Mouse (Mus musculus): ENCODE results near the gene Stxbp2. TPM values are rescaled to one million over a fixed set of nuclear protein-coding genes. Genes with fewer than 3 reads are reported as not detected.

Gene Stxbp2
- polyA plus RNA-seq, 1 experiment from 2014 or later: 24.5 TPM

DNA sequence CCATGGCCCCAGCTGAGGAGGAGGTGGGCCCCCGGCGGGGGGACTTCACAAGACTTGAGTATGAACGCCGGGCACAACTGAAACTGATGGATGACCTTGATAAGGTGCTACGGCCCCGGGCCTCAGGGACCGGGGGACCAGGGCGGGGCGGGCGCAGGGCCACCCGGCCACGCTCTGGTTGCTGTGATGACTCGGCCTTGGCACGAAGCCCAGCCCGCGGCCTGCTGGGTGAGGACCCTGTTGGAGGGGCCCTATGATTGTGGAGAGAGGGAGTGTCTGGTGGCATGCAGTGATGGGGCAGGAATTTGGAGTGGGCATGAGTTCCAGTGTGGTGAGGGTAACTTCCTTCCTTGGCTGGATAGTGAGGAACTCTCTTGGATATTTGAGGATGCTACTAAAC, 24.2 kb upstream of the Stxbp2 start:
- Histone ChIP-seq H3K9me3 (no peaks in the 10 kb centered on the region), H3K27ac (no peak overlapping the region), H3K36me3 (peaks cover 91% of the 10 kb centered on the region), H3K4me1 (no peaks in the 10 kb centered on the region), H3K9ac (no peak overlapping the region), H3K27me3 (replicated peaks) (no peaks in the 10 kb centered on the region), H3K4me2 (replicated peaks) (no peak overlapping the region), H3K4me3 (no peak overlapping the region)
- ATAC-seq (ENCODE audit: low FRiP score, low read depth): no peak
- 91% methylated on average over 16 of the region's 16 CpGs for WGBS

DNA sequence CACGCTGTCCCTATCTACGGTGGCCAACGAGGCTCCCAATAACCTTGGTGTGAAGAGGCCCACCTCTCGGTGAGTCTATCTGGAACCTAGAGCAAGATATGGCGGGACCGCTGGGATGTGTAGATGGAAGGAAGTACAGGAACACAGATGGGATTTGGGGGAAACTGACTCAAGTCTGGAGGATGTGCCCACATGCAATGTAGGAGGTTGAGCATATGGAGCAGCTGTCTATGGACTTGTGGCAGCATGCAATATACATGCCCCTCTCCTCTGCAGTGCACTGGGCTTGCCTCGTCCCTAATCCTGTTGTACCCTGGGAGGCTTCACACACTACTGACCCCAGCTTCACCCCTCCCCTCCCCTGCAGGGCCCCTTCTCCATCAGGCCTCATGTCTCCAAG, 22.9 kb upstream of the Stxbp2 start:
- ATAC-seq (ENCODE audit: low FRiP score, low read depth): no peak
- WGBS: 89% methylated on average over 7 of the region's 7 CpGs
- no peak overlapping the region for H3K9ac ChIP-seq

DNA sequence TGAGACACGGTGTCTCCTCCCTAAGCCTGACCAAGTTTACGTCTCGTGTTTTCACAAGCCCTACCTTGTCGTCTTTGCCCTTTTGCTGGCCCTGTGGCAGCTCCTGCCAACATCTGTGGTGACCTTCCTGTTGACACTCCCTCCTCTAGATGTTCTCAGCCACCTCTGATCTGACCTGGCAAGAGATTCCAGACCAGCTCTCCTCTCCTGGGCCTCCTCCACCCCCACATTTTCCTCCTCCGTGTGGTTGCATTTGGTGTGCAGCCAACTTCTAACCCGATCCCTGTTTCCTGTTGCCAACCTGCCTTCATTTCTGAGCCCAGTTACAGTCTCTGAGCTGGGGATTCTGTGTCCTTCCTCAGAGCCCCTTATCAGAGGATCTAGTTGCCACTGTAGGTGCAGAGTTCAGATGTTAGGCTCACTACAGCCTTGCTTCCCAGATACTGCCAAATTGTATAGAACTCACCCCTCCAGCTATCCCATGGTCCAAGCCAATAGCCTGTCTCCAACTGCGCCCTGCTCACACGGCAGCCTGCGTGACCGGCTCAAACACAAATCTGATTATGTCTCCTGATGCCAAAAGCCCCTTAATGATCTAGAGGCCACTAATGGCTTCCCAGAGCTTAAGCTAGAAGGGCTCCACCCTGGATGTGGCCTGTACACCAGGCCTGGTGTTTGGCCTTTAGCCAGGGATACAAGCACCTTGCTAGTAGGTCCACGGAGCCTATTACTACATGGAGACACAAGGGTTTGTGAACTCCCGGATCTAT, 21.5 kb upstream of the Stxbp2 start:
- no peak overlapping the region for H3K27ac ChIP-seq
- no peak for ATAC-seq (ENCODE audit: low FRiP score, low read depth)
- no peaks in the 10 kb centered on the region for H3K4me1 ChIP-seq
- 93% methylated on average over 12 of the region's 12 CpGs for WGBS
- no peak overlapping the region for H3K4me2 ChIP-seq (replicated peaks)
- no peak overlapping the region for H3K9ac ChIP-seq
- no peak overlapping the region for H3K4me3 ChIP-seq
- H3K36me3 ChIP-seq: peaks cover 91% of the 10 kb centered on the region
- H3K27me3 ChIP-seq (replicated peaks): no peaks in the 10 kb centered on the region
- no peaks in the 10 kb centered on the region for H3K9me3 ChIP-seq

More for the DNA sequence above, 22.9 kb upstream of the Stxbp2 start:
- Histone ChIP-seq H3K27ac (no peak overlapping the region), H3K9me3 (no peaks in the 10 kb centered on the region), H3K27me3 (replicated peaks) (no peaks in the 10 kb centered on the region), H3K36me3 (peaks cover 91% of the 10 kb centered on the region), H3K4me1 (no peaks in the 10 kb centered on the region), H3K4me3 (no peak overlapping the region), H3K4me2 (replicated peaks) (no peak overlapping the region)

DNA sequence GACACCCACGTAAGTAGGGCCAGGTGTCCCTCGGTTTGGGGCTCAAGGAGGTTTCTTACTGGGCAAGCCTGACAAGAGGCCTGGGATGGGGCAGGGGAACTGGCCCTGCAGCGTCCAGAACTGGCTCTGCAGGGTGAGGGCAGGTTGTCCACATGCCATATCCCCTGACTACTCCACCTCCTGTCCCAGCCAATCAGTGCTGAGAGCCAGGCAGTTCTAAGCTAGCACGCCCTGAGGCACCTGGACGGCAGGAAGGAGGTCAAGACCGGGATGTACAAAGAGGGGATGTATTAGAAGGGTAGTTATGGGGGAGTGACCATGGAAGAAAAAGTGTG, 21.0 kb upstream of the Stxbp2 start:
- Histone ChIP-seq H3K4me2 (replicated peaks) (no peak overlapping the region), H3K36me3 (peaks cover 91% of the 10 kb centered on the region), H3K9me3 (no peaks in the 10 kb centered on the region), H3K4me1 (no peaks in the 10 kb centered on the region), H3K27ac (no peak overlapping the region), H3K9ac (no peak overlapping the region), H3K4me3 (no peak overlapping the region), H3K27me3 (replicated peaks) (no peaks in the 10 kb centered on the region)
- ATAC-seq (ENCODE audit: low FRiP score, low read depth): no peak
- WGBS: 87% methylated on average over 6 of the region's 6 CpGs

DNA sequence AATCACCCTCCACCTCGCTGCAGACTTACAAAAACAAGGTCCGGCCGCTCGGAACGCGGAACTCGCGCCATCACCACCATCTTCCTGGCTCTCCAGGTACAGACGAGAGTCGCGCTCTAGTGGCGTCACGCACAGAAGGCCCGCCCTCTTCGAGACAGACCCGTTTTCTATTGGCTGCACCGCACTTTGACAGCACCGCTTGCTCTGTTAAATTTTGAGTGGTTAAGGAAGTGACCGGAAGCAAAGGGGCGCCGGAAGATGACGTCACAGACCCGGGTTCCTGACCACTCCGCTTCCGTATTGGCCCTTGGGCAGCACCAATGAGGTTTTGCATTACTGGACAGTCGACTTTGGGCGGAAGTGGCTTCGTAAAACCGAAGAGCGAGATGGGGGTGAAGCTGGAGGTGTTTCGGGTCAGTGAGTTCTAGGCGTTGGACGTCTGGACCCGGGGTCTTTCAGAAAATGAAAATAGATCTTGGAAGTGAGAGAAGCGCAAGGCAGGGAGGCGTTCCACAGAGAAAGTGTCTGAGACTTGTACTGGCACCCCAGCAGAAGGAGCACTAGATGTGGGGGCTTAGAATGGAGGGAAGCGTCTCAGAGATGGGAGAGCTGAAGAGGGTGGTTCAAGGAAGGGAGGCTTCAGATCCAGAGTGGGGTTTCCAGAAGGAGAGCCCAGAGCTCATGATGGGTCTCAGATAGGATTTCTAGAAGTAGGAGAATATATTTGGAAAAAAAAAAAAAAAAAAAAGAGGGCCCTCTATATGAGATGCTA, 9.4 kb upstream of the Stxbp2 start, which contains the start of the genes Xab2 and Pet100:
TSS of gene Xab2 (minus strand) at position 118 of the 772 bp plus-strand sequence.
TSS of gene Pet100 (plus strand) at position 350 of the 772 bp plus-strand sequence.
- no peaks in the 10 kb centered on the region for H3K9me3 ChIP-seq
- under 1% methylated on average over 37 of the region's 37 CpGs for WGBS
- peak; percentile 97 for ATAC-seq (ENCODE audit: low FRiP score, low read depth)
- H3K4me3 ChIP-seq: peak within 1 kb of the TSS; percentile 82
- H3K27ac ChIP-seq: no peak within 1 kb of the TSS
- H3K36me3 ChIP-seq: peaks cover 23% of the 10 kb centered on the region
- H3K4me1 ChIP-seq: peaks cover 17% of the 10 kb centered on the region
- peak within 1 kb of the TSS; percentile 72 for H3K9ac ChIP-seq
- peak within 1 kb of the TSS; percentile 80 for H3K4me2 ChIP-seq (replicated peaks)
- H3K27me3 ChIP-seq (replicated peaks): no peaks in the 10 kb centered on the region

DNA sequence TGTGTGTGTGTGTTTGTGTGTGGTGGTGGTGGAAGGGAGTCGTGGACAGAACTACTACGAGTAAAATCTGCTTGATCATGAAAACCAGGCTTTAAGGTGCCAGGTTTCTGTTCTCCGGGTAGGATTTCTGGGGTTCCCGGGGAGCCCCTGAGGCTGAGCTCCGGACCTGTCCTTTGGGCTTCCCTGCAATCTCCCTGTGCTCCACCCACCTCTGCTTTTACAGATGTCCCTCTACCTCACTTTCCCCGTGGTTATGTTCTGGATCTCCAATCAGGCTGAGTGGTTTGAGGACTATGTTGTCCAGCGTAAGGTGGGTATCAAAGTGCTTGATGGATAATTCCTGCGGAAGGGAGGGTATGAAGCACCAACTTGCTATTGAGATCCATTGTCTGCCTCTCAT, 8.6 kb upstream of the Stxbp2 start:
- peaks cover 17% of the 10 kb centered on the region for H3K4me1 ChIP-seq
- H3K27ac ChIP-seq: no peak overlapping the region
- peak overlapping the region; percentile 65 for H3K4me2 ChIP-seq (replicated peaks)
- H3K9me3 ChIP-seq: no peaks in the 10 kb centered on the region
- 70% methylated on average over 8 of the region's 8 CpGs for WGBS
- no peak for ATAC-seq (ENCODE audit: low FRiP score, low read depth)
- H3K9ac ChIP-seq: peak overlapping the region; percentile 67
- H3K4me3 ChIP-seq: peak overlapping the region; percentile 82
- peaks cover 17% of the 10 kb centered on the region for H3K36me3 ChIP-seq
- H3K27me3 ChIP-seq (replicated peaks): no peaks in the 10 kb centered on the region

DNA sequence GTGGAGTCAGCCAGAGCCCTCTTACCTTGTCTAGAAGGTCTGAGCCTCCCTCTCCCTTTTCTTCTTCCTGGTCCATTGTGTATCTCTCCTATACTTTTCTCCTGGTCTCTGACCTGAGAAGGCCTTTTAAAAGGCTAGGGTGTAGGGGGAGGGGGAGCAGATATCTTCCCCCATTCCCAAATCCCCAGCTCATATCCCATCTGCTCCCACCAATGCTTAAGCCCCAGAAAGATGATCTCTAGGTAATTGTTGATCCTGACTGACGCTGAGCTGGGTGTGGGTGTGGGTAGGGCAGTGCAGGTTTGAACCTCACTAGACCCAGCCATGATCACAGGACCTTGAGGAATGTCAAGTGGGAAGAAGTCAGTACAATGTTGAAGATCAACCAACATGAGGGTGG, 5.3 kb upstream of the Stxbp2 start, which contains the start of gene Pcp2:
TSS of gene Pcp2 (minus strand) at position 101 of the 400 bp plus-strand sequence.
- Histone ChIP-seq H3K4me3 (no peak within 1 kb of the TSS), H3K36me3 (no peaks in the 10 kb centered on the region), H3K27me3 (replicated peaks) (peaks cover 4% of the 10 kb centered on the region; the same call in 1 of the 2 replicates), H3K9me3 (no peaks in the 10 kb centered on the region), H3K4me2 (replicated peaks) (no peak within 1 kb of the TSS), H3K9ac (no peak within 1 kb of the TSS), H3K27ac (no peak within 1 kb of the TSS), H3K4me1 (peaks cover 9% of the 10 kb centered on the region)
- WGBS: 73% methylated on average over 1 of the region's 1 CpGs
- no peak for ATAC-seq (ENCODE audit: low FRiP score, low read depth)

DNA sequence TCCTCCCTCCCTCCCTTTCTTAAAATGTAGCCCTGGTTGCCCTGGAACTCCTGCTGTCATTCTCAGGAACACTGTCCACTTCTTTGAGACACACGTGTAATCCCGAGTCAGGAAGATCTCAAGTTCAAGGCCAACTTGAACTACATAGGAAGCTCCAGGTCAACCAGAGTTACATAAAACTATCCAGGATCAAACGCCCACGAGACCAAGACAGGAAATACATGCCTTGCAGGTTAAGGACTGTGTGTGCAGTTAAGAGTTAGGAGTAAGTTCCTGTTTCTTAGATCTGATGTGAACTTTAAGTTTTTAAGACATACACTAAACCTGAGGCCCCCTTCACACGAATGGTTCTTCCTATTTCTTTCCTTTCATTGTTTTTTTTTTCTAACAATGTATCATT, 3.8 kb upstream of the Stxbp2 start:
- no peaks in the 10 kb centered on the region for H3K9me3 ChIP-seq
- H3K27ac ChIP-seq: no peak overlapping the region
- WGBS: 63% methylated on average over 5 of the region's 5 CpGs
- peaks cover 4% of the 10 kb centered on the region; the same call in 1 of the 2 replicates for H3K27me3 ChIP-seq (replicated peaks)
- ATAC-seq (ENCODE audit: low FRiP score, low read depth): no peak
- H3K9ac ChIP-seq: no peak overlapping the region
- H3K4me1 ChIP-seq: peaks cover 13% of the 10 kb centered on the region
- no peak overlapping the region for H3K4me2 ChIP-seq (replicated peaks)
- H3K4me3 ChIP-seq: no peak overlapping the region
- no peaks in the 10 kb centered on the region for H3K36me3 ChIP-seq

DNA sequence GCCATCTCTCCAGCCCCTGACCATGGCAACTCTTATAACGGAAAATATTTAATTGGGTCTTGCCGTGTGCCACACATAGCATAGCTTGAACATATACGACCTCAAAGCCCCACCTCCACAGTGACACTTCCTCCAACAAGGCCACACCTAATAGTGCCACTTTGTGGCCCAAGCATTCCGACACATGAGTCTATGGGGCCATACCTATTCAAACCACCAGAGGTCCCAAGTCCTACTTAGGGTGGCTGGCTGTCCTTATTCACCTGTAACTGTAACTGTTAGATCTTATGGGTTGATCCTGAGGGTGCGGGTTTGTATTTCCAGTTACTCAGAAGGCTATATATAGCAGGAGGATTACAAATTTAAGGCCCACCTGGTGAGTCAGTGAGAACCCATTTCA, 2.7 kb upstream of the Stxbp2 start:
- no peaks in the 10 kb centered on the region for H3K36me3 ChIP-seq
- H3K4me1 ChIP-seq: peaks cover 7% of the 10 kb centered on the region; the same call in 1 of the 2 replicates
- H3K27me3 ChIP-seq (replicated peaks): peaks cover 4% of the 10 kb centered on the region; the same call in 1 of the 2 replicates
- H3K27ac ChIP-seq: no peak overlapping the region
- H3K9me3 ChIP-seq: no peaks in the 10 kb centered on the region
- H3K4me3 ChIP-seq: no peak overlapping the region
- no peak overlapping the region for H3K4me2 ChIP-seq (replicated peaks)
- 34% methylated on average over 5 of the region's 5 CpGs for WGBS
- no peak overlapping the region for H3K9ac ChIP-seq
- ATAC-seq (ENCODE audit: low FRiP score, low read depth): no peak

DNA sequence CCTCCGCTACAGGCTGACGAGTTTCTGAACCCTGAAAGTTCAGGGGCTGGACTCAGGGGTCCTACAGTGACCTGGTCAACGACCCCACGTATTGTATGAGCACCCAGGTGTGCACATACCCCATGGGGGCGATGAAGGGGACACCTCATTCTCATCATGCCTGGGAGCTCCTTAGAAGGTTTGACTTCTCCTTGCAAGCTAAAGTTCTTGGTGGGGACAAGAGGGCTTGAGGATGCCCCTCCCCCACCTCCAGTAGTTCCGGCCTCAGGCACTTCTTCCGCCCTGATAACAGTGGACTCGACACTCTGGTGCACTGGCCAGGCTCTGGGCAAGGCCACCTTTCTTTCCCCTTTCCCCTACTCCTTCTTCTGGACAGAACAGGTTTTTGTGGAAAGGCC, 722 bp downstream of the Stxbp2 start:
- peak overlapping the region; percentile 68 for H3K4me2 ChIP-seq (replicated peaks)
- peak overlapping the region; percentile 44; the same call in 1 of the 2 replicates for H3K9ac ChIP-seq
- peak; percentile 27; the same call in 1 of the 2 replicates for ATAC-seq (ENCODE audit: low FRiP score, low read depth)
- peaks cover 4% of the 10 kb centered on the region; the same call in 1 of the 2 replicates for H3K27me3 ChIP-seq (replicated peaks)
- peak overlapping the region; percentile 40 for H3K4me3 ChIP-seq
- H3K4me1 ChIP-seq: peaks cover 7% of the 10 kb centered on the region; the same call in 1 of the 2 replicates
- H3K36me3 ChIP-seq: no peaks in the 10 kb centered on the region; the same call in 1 of the 2 replicates
- no peak overlapping the region for H3K27ac ChIP-seq
- no peaks in the 10 kb centered on the region for H3K9me3 ChIP-seq
- WGBS: 27% methylated on average over 8 of the region's 8 CpGs

DNA sequence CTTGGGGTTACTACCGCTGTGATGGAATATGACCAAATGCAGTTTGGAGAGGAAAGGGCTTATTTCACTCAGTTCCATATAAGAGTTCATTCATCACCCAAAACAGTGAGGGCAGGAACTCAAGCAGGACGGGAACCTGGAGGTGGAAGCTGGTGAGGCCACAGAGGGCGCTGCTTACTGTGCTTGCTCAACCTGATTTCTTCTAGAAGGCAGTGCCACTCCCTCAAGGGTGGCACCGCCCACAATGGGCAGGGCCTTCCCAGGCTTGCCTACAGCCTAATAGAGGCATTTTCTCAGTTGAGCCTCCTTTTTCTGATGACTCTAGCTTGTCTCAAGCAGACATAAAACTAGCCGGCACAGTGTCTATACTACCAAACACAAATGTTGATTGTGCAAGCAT, 15.0 kb downstream of the Stxbp2 start:
- H3K27me3 ChIP-seq (replicated peaks): 0 out of 2 replicates have a peak, but pooled peaks cover 2% of the 10 kb centered on the region
- H3K36me3 ChIP-seq: no peaks in the 10 kb centered on the region
- no peak overlapping the region for H3K27ac ChIP-seq
- H3K4me3 ChIP-seq: no peak overlapping the region
- H3K4me1 ChIP-seq: no peaks in the 10 kb centered on the region
- no peak overlapping the region for H3K4me2 ChIP-seq (replicated peaks)
- WGBS: 30% methylated on average over 5 of the region's 5 CpGs
- H3K9ac ChIP-seq: no peak overlapping the region
- ATAC-seq (ENCODE audit: low FRiP score, low read depth): no peak
- H3K9me3 ChIP-seq: no peaks in the 10 kb centered on the region

DNA sequence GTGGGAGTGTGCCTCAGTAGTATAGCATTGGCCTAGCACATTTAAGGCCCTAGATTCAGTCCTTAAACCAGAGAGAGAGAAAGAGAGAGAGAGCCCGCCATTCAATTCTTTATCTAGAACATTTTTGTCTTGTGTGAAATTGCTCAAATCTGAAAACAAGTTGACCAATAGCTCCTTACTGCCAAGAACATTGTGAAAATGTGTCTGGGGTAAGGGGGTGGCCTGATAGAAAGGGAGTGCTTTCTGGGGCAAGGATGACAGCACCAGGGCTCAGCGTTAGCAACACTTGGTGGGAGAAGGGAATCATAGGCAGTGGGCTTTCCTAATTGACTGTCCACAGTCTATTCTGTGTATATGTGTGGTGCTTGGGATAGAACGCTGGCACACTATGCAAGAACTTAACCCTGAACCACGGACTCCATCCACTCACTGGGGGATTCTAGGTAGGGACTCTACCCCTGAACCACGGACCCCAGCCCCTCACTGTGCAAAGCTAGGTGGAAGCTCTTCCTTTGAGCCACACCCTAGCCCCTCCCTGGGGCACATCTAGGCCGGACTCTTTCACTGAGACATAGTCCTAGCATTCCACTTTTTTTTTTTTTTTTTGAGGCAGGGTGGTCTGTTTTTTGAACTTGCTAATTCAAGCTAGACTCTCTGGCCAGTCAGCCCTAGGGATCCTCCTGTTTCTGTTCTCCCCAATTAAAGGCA, 16.2 kb downstream of the Stxbp2 start:
- H3K36me3 ChIP-seq: no peaks in the 10 kb centered on the region
- 86% methylated on average over 6 of the region's 6 CpGs for WGBS
- no peak overlapping the region for H3K4me3 ChIP-seq
- no peak overlapping the region for H3K4me2 ChIP-seq (replicated peaks)
- 0 out of 2 replicates have a peak, but pooled peaks cover 2% of the 10 kb centered on the region for H3K27me3 ChIP-seq (replicated peaks)
- no peaks in the 10 kb centered on the region for H3K9me3 ChIP-seq
- no peak overlapping the region for H3K9ac ChIP-seq
- no peaks in the 10 kb centered on the region for H3K4me1 ChIP-seq
- no peak for ATAC-seq (ENCODE audit: low FRiP score, low read depth)
- no peak overlapping the region for H3K27ac ChIP-seq
